Mouse (Mus musculus) intestine, postnatal 0 days (tissue): Measurements from ENCODE around the gene Kank3. TPM values are rescaled to one million over a fixed set of nuclear protein-coding genes. Genes with fewer than 3 reads are reported as not detected.

ENCODE experiments used
- ATAC-seq: fragments of 200-750 bp; cut with Nextera tagmentation; 2 replicates; pipeline ENCODE4 v1.8.0; 2017; ENCODE audit warnings: mild to moderate bottlenecking, moderate TSS enrichment, moderate library complexity
- H3K27ac ChIP-seq: fragments of 300-500 bp; sonication (generic); 2 replicates; pipeline ENCODE4 v1.5.1; 2014; ENCODE audit warnings: mild to moderate bottlenecking, low read depth, low read length, moderate library complexity
- H3K27me3 ChIP-seq: fragments of 300-500 bp; sonication (generic); replicated peaks from 2 replicates; pipeline ENCODE4 v1.6.1; 2014; ENCODE audit warnings: low read length, mixed read lengths; ENCODE audit not compliant: control insufficient read depth, insufficient read depth
- H3K36me3 ChIP-seq: fragments of 300-500 bp; sonication (generic); 2 replicates; pipeline ENCODE4 v1.6.1; 2014; ENCODE audit warnings: mild to moderate bottlenecking, moderate library complexity; ENCODE audit not compliant: control insufficient read depth, insufficient read depth
- H3K4me1 ChIP-seq: fragments of 300-500 bp; sonication (generic); replicated peaks from 2 replicates; pipeline ENCODE4 v1.6.1; 2014; ENCODE audit warnings: antibody characterized with exemption, low read length, mixed read lengths; ENCODE audit not compliant: control insufficient read depth, insufficient read depth
- H3K4me2 ChIP-seq: fragments of 300-500 bp; sonication (generic); replicated peaks from 2 replicates; pipeline ENCODE4 v1.6.1; 2014; ENCODE audit warnings: low read depth, mild to moderate bottlenecking, moderate library complexity
- H3K4me3 ChIP-seq: fragments of 300-500 bp; sonication (generic); 2 replicates; pipeline ENCODE4 v1.5.1; 2014; ENCODE audit warnings: low read depth, low read length
- H3K9ac ChIP-seq: fragments of 300-500 bp; sonication (generic); 2 replicates; pipeline ENCODE4 v1.6.1; 2014; ENCODE audit warnings: mild to moderate bottlenecking, low read depth, low read length
- H3K9me3 ChIP-seq: fragments of 300-500 bp; sonication (generic); 2 replicates; pipeline ENCODE4 v1.6.1; 2016; ENCODE audit warnings: mixed run types; ENCODE audit not compliant: control insufficient read depth
- CTCF ChIP-seq: sonication (generic); IDR thresholded peaks from 2 replicates; pipeline ENCODE4 v1.5.1; 2016; ENCODE audit warnings: low read depth, mild to moderate bottlenecking, control low read depth, antibody characterized with exemption, moderate library complexity
- WGBS: fragments of 180-500 bp; shearing (Covaris S2); extraction: QIAGEN DNeasy Blood & Tissue Kit; methylation state at CpG from one replicate; pipeline ENCODE4 v1.1.7; 2014; 5-methylcytosine and 5-hydroxymethylcytosine counted together
- polyA plus RNA-seq: library from polyadenylated mRNA; unstranded; fragments of >200 nt; fragmentation: Nextera tagmentation; extraction: Ambion mirVana; gene quantifications from 2 replicates; pipeline ENCODE4 v1.2.1, GENCODE M21; 2015

Kank3 gene
- polyA plus RNA-seq, 1 experiment from 2014 or later, result 14.8 TPM

DNA sequence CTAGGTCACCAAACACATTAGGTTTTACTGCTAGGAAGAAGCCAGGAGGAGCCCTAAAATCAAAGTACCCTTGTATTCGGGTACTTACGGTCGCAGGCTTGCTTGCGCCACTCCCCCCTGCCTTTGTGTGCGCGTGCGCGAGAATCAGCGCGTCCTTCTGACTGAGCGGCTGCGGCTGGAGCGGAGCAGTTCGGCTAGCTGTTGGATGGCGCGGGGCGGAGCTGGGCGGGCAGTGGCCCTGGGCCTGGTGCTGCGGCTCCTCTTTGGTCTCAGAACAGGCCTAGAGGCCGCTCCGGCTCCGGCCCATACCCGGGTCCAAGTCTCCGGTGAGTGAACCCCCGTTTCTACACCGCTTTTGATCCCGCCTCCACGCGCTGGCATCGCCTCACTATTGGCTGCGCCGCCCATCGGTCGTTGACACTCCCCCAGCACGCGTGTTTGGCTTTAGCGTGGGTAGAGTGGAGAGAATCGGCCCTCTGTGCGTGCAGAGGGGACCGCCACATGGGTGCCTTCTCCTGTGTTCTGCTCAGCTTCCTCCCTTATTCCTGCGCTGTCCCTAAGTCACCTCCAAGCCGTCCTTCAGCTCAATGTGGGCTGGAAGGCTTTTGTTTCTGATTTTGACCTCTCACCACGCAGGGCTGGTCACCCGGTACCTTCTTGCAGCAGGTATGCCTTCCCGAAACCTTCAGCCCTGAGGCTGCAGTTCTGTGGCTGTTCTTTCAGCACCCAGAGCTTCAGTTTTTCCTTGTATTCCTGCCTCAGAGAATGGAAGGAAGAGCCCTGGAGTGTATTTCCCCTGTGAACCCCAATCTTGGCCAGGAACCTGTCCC, 32.9 kb downstream of the Kank3 start, which contains the start of gene Cd320:
Cd320 (plus strand) TSS at position 126 of the 830 bp plus-strand sequence.
- TF ChIP-seq CTCF, result peak; percentile 36
- WGBS, result under 1% methylated on average over 45 of the region's 45 CpGs
- Histone ChIP-seq H3K4me1 (no peaks in the 10 kb centered on the region; the same call in 1 of the 2 replicates), H3K4me3 (peak within 1 kb of the TSS; percentile 68), H3K9me3 (no peaks in the 10 kb centered on the region), H3K36me3 (peaks cover 12% of the 10 kb centered on the region; the same call in 1 of the 2 replicates), H3K4me2 (peak within 1 kb of the TSS; percentile 90), H3K27me3 (no peaks in the 10 kb centered on the region), H3K27ac (no peak within 1 kb of the TSS), H3K9ac (peak within 1 kb of the TSS; percentile 59)
- peak; percentile 89 for ATAC-seq

- no peak for ATAC-seq
- Histone ChIP-seq H3K4me1 (no peaks in the 10 kb centered on the region; the same call in 1 of the 2 replicates), H3K27ac (no peak overlapping the region), H3K9ac (no peak overlapping the region), H3K27me3 (no peaks in the 10 kb centered on the region), H3K4me3 (no peak overlapping the region), H3K36me3 (peaks cover 10% of the 10 kb centered on the region; the same call in 1 of the 2 replicates), H3K9me3 (no peaks in the 10 kb centered on the region), H3K4me2 (no peak overlapping the region)
- WGBS, result 76% methylated on average over 1 of the region's 1 CpGs
- TF ChIP-seq CTCF, result no peak
These were observed 33.9 kb downstream of the Kank3 start for GRCm38 (mm10) chr17:33844196-33844595.

- H3K4me3 ChIP-seq, result no peak overlapping the region
- H3K4me2 ChIP-seq, result no peak overlapping the region
- no peaks in the 10 kb centered on the region for H3K27me3 ChIP-seq
- 90% methylated on average over 8 of the region's 8 CpGs for WGBS
- H3K9ac ChIP-seq, result no peak overlapping the region
- no peak overlapping the region for H3K27ac ChIP-seq
- H3K4me1 ChIP-seq, result no peaks in the 10 kb centered on the region; the same call in 1 of the 2 replicates
- no peak for ATAC-seq
- no peaks in the 10 kb centered on the region for H3K9me3 ChIP-seq
- no peak for TF ChIP-seq CTCF
- H3K36me3 ChIP-seq, result peaks cover 15% of the 10 kb centered on the region; the same call in 1 of the 2 replicates
These were observed 37.8 kb downstream of the Kank3 start for GRCm38 (mm10) chr17:33848139-33848538.

DNA sequence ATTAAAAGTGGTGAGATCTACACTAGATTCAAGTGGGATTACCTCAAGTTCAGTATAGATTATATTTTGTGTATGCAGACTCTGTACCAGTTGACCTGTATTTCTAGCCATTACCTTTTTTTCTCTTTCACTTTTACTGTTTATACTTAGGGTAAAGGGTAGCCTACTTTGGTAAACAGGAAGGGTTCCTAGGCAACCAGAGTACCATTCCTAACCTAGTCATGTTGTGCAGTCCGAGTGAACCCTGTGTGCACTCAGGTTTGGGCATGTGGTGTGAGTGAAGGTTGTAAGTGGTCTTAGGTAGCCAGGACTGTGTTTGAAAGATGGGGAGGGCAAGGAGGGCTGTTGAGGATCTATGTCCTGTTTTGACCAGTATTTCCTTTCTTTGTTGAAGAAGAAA, 41.0 kb downstream of the Kank3 start:
- ATAC-seq, result no peak
- H3K27ac ChIP-seq, result no peak overlapping the region
- H3K9me3 ChIP-seq, result no peaks in the 10 kb centered on the region
- 36% methylated on average over 1 of the region's 1 CpGs for WGBS
- peaks cover 15% of the 10 kb centered on the region; the same call in 1 of the 2 replicates for H3K36me3 ChIP-seq
- H3K9ac ChIP-seq, result no peak overlapping the region
- no peak for TF ChIP-seq CTCF
- H3K27me3 ChIP-seq, result no peaks in the 10 kb centered on the region
- H3K4me1 ChIP-seq, result no peaks in the 10 kb centered on the region
- H3K4me3 ChIP-seq, result no peak overlapping the region
- no peak overlapping the region for H3K4me2 ChIP-seq

GRCm38 (mm10) chr17:33857816-33858215, 47.5 kb downstream of the Kank3 start:
- Histone ChIP-seq H3K9me3 (no peaks in the 10 kb centered on the region), H3K4me1 (no peaks in the 10 kb centered on the region), H3K4me3 (no peak overlapping the region), H3K36me3 (no peaks in the 10 kb centered on the region), H3K27ac (no peak overlapping the region), H3K4me2 (no peak overlapping the region), H3K9ac (no peak overlapping the region), H3K27me3 (no peaks in the 10 kb centered on the region)
- no peak for TF ChIP-seq CTCF
- no peak for ATAC-seq
- WGBS, result 84% methylated on average over 4 of the region's 4 CpGs

DNA sequence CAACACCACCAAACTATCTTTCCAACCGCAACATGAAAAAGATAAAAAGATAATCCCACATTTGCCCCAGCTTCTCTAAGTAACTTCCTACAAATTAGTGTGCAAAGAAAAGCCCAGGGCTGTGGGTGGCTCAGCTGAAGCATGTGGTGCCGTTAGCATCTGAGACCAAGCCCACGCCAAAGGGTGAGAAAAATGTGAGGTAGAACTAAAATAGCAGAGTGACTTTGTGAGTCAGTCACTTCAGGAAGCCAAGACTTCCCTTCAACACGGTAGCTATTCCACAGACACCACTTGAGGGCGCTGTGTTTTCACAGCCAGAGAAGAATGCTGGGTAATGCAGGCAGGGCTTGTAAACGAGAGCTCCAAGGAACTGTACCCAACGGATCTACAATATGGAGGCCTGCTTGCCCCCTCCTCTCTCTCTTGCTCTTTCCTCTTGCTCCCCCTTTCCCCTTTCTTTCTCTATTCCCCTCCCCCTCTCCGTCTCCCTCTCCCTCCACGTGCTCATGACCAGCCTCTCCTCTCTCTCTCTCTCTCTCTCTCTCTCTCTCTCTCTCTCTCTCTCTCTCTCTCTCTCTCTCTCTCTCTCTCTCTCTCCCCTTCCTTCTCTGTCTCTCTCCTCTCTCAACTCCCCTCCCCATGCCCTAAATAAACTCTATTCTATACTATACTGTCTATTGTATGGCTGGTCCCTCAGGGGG, 55.2 kb downstream of the Kank3 start:
- ATAC-seq, result no peak
- 26% methylated on average over 9 of the region's 9 CpGs for WGBS
- no peak overlapping the region for H3K27ac ChIP-seq

More for the DNA sequence above, 55.2 kb downstream of the Kank3 start:
- no peak overlapping the region for H3K4me3 ChIP-seq
- no peaks in the 10 kb centered on the region for H3K4me1 ChIP-seq
- no peak overlapping the region for H3K9ac ChIP-seq
- peak; percentile 75 for TF ChIP-seq CTCF
- H3K36me3 ChIP-seq, result no peaks in the 10 kb centered on the region
- no peaks in the 10 kb centered on the region for H3K27me3 ChIP-seq
- no peaks in the 10 kb centered on the region for H3K9me3 ChIP-seq
- H3K4me2 ChIP-seq, result 0 out of 2 replicates have a peak overlapping the region, but pooled peaks have one; percentile 38

Other genes with a start within 250 kb of the Kank3 start
- 19.0 and 19.4 TPM in 2 replicates for gene Zfp414, start 181.4 kb upstream of the Kank3 start, polyA plus RNA-seq
- gene Pram1, start 172.5 kb upstream of the Kank3 start, polyA plus RNA-seq, result 0.25 and 0.39 TPM in 2 replicates
- gene Hnrnpm, start 123.7 kb upstream of the Kank3 start, polyA plus RNA-seq, result 145 and 152 TPM in 2 replicates
- gene March2, start 91.8 kb upstream of the Kank3 start, polyA plus RNA-seq, result 51.2 and 56.0 TPM in 2 replicates
- 157 and 160 TPM in 2 replicates for gene Rab11b, start 50.0 kb upstream of the Kank3 start, polyA plus RNA-seq
- 26.7 and 33.5 TPM in 2 replicates for gene Angptl4, start 28.7 kb upstream of the Kank3 start, polyA plus RNA-seq
- gene Rps28, start 14.0 kb downstream of the Kank3 start, polyA plus RNA-seq, result 831 and 858 TPM in 2 replicates
- 503 and 513 TPM in 2 replicates for gene Ndufa7, start 14.1 kb downstream of the Kank3 start, polyA plus RNA-seq
- 16.8 and 17.6 TPM in 2 replicates for gene Cd320, start 32.6 kb downstream of the Kank3 start, polyA plus RNA-seq
- gene Gm7029, start 63.3 kb downstream of the Kank3 start, polyA plus RNA-seq, result not detected in 2 replicates
- gene Kifc1, start 80.1 kb downstream of the Kank3 start, polyA plus RNA-seq, result 1.7 and 1.9 TPM in 2 replicates
- gene Platr17, start 94.6 kb downstream of the Kank3 start, polyA plus RNA-seq, result 0.25 and 0.31 TPM in 2 replicates
- gene Daxx, start 98.9 kb downstream of the Kank3 start, polyA plus RNA-seq, result 20.6 and 22.6 TPM in 2 replicates
- 102 and 110 TPM in 2 replicates for gene Tapbp, start 105.4 kb downstream of the Kank3 start, polyA plus RNA-seq
- 11.1 and 12.9 TPM in 2 replicates for gene Zbtb22, start 105.4 kb downstream of the Kank3 start, polyA plus RNA-seq
- 10.8 and 11.6 TPM in 2 replicates for gene Rgl2, start 119.0 kb downstream of the Kank3 start, polyA plus RNA-seq
- 111 and 116 TPM in 2 replicates for gene Pfdn6, start 129.8 kb downstream of the Kank3 start, polyA plus RNA-seq
- 10.6 and 11.2 TPM in 2 replicates for gene Wdr46, start 130.1 kb downstream of the Kank3 start, polyA plus RNA-seq
- gene B3galt4, start 141.0 kb downstream of the Kank3 start, polyA plus RNA-seq, result 14.0 and 15.0 TPM in 2 replicates
- 23.5 and 25.5 TPM in 2 replicates for gene Vps52, start 145.3 kb downstream of the Kank3 start, polyA plus RNA-seq
- gene Rps18, start 145.5 kb downstream of the Kank3 start, polyA plus RNA-seq, result 1,060 and 1,067 TPM in 2 replicates
- 896 and 933 TPM in 2 replicates for gene H2-K1, start 189.8 kb downstream of the Kank3 start, polyA plus RNA-seq
- 9.1 and 10.1 TPM in 2 replicates for gene Ring1, start 214.2 kb downstream of the Kank3 start, polyA plus RNA-seq
- gene H2-Ke6, start 217.5 kb downstream of the Kank3 start, polyA plus RNA-seq, result 59.8 and 67.1 TPM in 2 replicates
- 99.1 and 99.5 TPM in 2 replicates for gene Slc39a7, start 221.2 kb downstream of the Kank3 start, polyA plus RNA-seq
- 19.5 and 22.1 TPM in 2 replicates for gene Rxrb, start 221.3 kb downstream of the Kank3 start, polyA plus RNA-seq
- gene Col11a2, start 228.9 kb downstream of the Kank3 start, polyA plus RNA-seq, result 0.13 and 0.21 TPM in 2 replicates